In the genomic region with DNA sequence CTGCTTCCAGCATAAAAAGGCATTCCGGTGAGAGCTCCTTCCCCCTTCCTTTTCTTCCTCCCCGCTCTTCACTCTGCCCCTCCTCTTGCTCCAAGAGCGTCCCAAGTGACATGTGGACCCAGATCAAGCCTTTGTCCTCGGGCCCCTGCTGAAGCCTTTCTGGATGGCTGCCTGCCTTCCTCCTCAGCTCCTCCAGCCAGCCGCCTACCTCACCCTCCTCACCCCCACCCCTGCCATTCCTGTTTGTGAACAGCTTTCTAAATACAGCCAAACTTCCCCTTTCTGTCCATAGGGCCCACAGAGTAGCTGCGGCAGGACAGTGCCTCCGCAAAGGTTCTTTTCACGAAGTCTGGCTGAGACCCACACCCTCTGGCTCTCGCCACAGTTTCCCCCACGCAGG, we compare ENCODE assay signal across 7 mouse cellular contexts.
DNase-seq lines count a peak whose midpoint lies in the region; ATAC-seq and TF ChIP-seq lines count a peak whose summit lies in the region.

No protein-coding gene starts in this region.

- H3K4me1 ChIP-seq in liver, adult 2 months (ENCODE audit: control insufficient read depth, insufficient read depth, low read length), result 0 out of 2 replicates have a peak, but pooled peaks cover 2% of the 10 kb centered on the region
- H3K4me1 ChIP-seq in embryonic facial prominence, embryonic 13.5 days, result peaks cover 43% of the 10 kb centered on the region

- H3K4me2 ChIP-seq in embryonic facial prominence, embryonic 13.5 days, result no peak overlapping the region

- no peaks in the 10 kb centered on the region for H3K36me3 ChIP-seq in liver, adult 2 months (ENCODE audit: control insufficient read depth, insufficient read depth, low read length)
- no peaks in the 10 kb centered on the region for H3K36me3 ChIP-seq in embryonic facial prominence, embryonic 13.5 days

- no peak overlapping the region for H3K4me3 ChIP-seq in liver, adult 2 months (ENCODE audit: insufficient read depth, low read depth, low read length)
- no peak overlapping the region for H3K4me3 ChIP-seq in embryonic facial prominence, embryonic 13.5 days

- no peaks in the 10 kb centered on the region for H3K27me3 ChIP-seq in liver, adult 2 months (ENCODE audit: control insufficient read depth, insufficient read depth, low read length)
- H3K27me3 ChIP-seq in embryonic facial prominence, embryonic 13.5 days, result no peaks in the 10 kb centered on the region

- TF ChIP-seq POLR2A in liver, adult 2 months (IDR thresholded peaks at IDR 0.05; ENCODE audit: extremely low read depth, insufficient read depth, low read length), result no peak

- no peak for TF ChIP-seq CTCF in liver, adult 2 months (IDR thresholded peaks at IDR 0.05; ENCODE audit: low read depth, low read length)

- H3K79me2 ChIP-seq in liver, adult 2 months (ENCODE audit: control insufficient read depth, insufficient read depth, low read length), result no peaks in the 10 kb centered on the region

- H3K9ac ChIP-seq in liver, adult 2 months (ENCODE audit: low read depth, low read length), result no peak overlapping the region
- 0 out of 2 replicates have a peak overlapping the region, but pooled peaks have one; percentile 27 for H3K9ac ChIP-seq in embryonic facial prominence, embryonic 13.5 days

- WGBS in liver, adult 2 months, result 82% methylated on average over 10 of the region's 10 CpGs
- 51% methylated on average over 10 of the region's 10 CpGs for WGBS in embryonic facial prominence, embryonic 13.5 days

- ATAC-seq in embryonic facial prominence, embryonic 13.5 days (ENCODE audit: insufficient number of reproducible peaks, insufficient read depth, low FRiP score, low TSS enrichment, low read depth), result no peak

- H3K27ac ChIP-seq in liver, adult 2 months (replicated peaks; ENCODE audit: insufficient read depth, low read depth, low read length), result 0 out of 2 replicates have a peak overlapping the region, but pooled peaks have one; percentile 14
- H3K27ac ChIP-seq in embryonic facial prominence, embryonic 13.5 days, result no peak overlapping the region

- DNase-seq in liver, adult 2 months (ENCODE audit: extremely low read depth, low read depth, low spot score), result no peak
- no peak for DNase-seq in liver
- DNase-seq in heart, postnatal 36 days, result peak; percentile 52 to 58
- peak; percentile 68 for DNase-seq in lung, postnatal 36 days
- no peak for DNase-seq in urinary bladder, postnatal 10 days (ENCODE audit: low spot score)
- no peak for DNase-seq in gastrocnemius, postnatal 4 days (ENCODE audit: low spot score in 2 of 2)

- intact Hi-C loops in heart, postnatal 36 days (cut with DNase I), result no loop called here

- no peaks in the 10 kb centered on the region for H3K9me3 ChIP-seq in embryonic facial prominence, embryonic 13.5 days

Comparison
In these comparisons a context has a peak if more than half of its experiments do, and no peak if none do; other contexts are left out.
1. DNase-seq: peak in heart, postnatal 36 days (2 of 2) and lung, postnatal 36 days (single experiment); none in liver, adult 2 months (single experiment), liver (single experiment), urinary bladder, postnatal 10 days (single experiment) and gastrocnemius, postnatal 4 days (0 of 2).